Mouse (Mus musculus) CD8-positive naive resting alpha-beta T cell, adult 57 days (primary cell): ENCODE measurements around the gene Chm. TPM values are rescaled to one million over a fixed set of nuclear protein-coding genes. Genes with fewer than 3 reads are reported as not detected.

Experiments
- total RNA-seq: library from RNA; stranded (reverse); gene quantifications from one replicate; pipeline ENCODE4 v1.2.4, GENCODE M21; 2023

Gene Chm
- 23.0 TPM for total RNA-seq

DNA sequence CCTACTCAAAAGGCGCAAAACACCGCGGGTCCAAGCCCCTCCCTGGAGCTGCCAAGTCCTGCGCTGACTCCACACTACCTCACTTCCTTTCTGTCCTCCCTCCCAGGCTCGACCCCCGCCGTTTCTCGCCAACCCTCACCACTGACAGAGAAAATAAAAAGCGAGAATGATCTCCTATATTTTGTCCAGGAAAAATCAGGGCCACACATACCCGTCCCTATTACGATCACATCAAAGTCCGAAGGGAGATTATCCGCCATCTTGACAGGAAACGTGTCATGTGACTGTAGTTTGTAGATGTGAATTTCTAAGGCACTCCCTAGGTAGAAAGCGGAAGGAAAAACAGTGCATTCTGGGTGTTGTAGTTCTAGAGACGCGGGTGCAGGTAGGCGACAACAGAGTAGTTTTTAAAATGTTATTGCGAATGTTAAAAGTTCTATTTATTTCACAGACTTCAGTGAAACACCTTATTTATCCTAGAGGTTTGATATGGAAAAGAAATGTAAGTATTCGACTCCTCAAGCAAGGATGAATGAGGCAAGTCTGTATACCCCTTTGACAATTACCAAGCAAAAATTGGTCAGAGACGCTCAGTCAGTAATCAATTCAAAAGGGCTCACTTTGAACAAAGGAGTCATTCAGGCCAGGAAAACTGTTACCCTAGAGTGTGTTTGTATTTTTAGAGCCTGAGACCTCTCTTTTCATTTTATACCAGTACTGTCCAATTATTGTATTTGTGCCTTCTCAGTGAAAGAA, at the start of gene Chm:
Gene Chm, minus strand, starts transcription at position 288 of the 756 bp plus-strand sequence.

Other genes with a start within 250 kb of the Chm start
- 0.18 TPM for gene Dach2, start 112.0 kb upstream of the Chm start, total RNA-seq